Mouse (Mus musculus) small intestine, adult 2 months (tissue): ENCODE results near the gene C87436.

ENCODE experiments used
- CTCF ChIP-seq: fragments of 200-500 bp; IDR thresholded peaks from 2 replicates; pipeline ENCODE4 v1.5.1; 2012; ENCODE audit warnings: low read depth, mild to moderate bottlenecking, control low read depth, inconsistent platforms, low read length, moderate library complexity, mixed read lengths; ENCODE audit not compliant: insufficient replicate concordance, insufficient read length; ENCODE audit errors: extremely low read depth
- POLR2A ChIP-seq: fragments of 200-500 bp; IDR thresholded peaks from 2 replicates; pipeline ENCODE4 v1.6.1; 2012; ENCODE audit warnings: low read depth, mild to moderate bottlenecking, control low read depth, inconsistent platforms, low read length, moderate library complexity

GRCm38 (mm10) chr6:86463079-86463478, 24.9 kb downstream of the C87436 start:
- TF ChIP-seq CTCF, result no peak
- no peak for TF ChIP-seq POLR2A
